Mouse (Mus musculus) CH12.LX (cell line): ENCODE data around the gene Gm5622.
"Not testable (repeated sequence)": the region's sequence is repeated elsewhere in the genome, so short reads cannot be mapped to it uniquely, and the experiment has no call there.

ENCODE experiments used
- CHD1 ChIP-seq: IDR thresholded peaks from 2 replicates; pipeline ENCODE4 v1.6.1; 2012; ENCODE audit warnings: low read depth, low read length, improper control_type of control experiment, inconsistent platforms
- CHD2 ChIP-seq: IDR thresholded peaks from 2 replicates; pipeline ENCODE4 v1.6.1; 2011; ENCODE audit warnings: low read length, improper control_type of control experiment
- CTCF ChIP-seq, 2 experiments: IDR thresholded peaks in 1 of 2; conservative IDR thresholded peaks in 1 of 2; 2 replicates each; pipeline ENCODE4 v1.5.1; 2011 to 2012; ENCODE audit warnings: low read depth in 2 of 2, low read length in 2 of 2, improper control_type of control experiment in 1 of 2, inconsistent platforms in 1 of 2, mild to moderate bottlenecking in 1 of 2, moderate library complexity in 1 of 2
- E2F4 ChIP-seq: IDR thresholded peaks from 2 replicates; pipeline ENCODE4 v1.6.1; 2011; ENCODE audit warnings: low read depth, low read length, improper control_type of control experiment; ENCODE audit not compliant: insufficient replicate concordance
- EP300 ChIP-seq: IDR thresholded peaks from 2 replicates; pipeline ENCODE4 v1.6.1; 2011; ENCODE audit warnings: low read length, improper control_type of control experiment
- ETS1 ChIP-seq: conservative IDR thresholded peaks from 2 replicates; pipeline ENCODE4 v1.6.1; 2012; ENCODE audit warnings: low read depth, mild to moderate bottlenecking, inconsistent platforms, low read length, improper control_type of control experiment, moderate library complexity
- MAX ChIP-seq: IDR thresholded peaks from 2 replicates; pipeline ENCODE4 v1.6.1; 2011; ENCODE audit warnings: low read length, improper control_type of control experiment
- POLR2A ChIP-seq: IDR thresholded peaks from 2 replicates; pipeline ENCODE4 v1.6.1; 2011; ENCODE audit warnings: low read depth, mild to moderate bottlenecking, improper control_type of control experiment, low read length
- POLR2AphosphoS2 ChIP-seq: IDR thresholded peaks from 2 replicates; pipeline ENCODE4 v1.6.1; 2011; ENCODE audit warnings: low read depth, low read length, improper control_type of control experiment
- SIN3A ChIP-seq: IDR thresholded peaks from 2 replicates; pipeline ENCODE4 v1.6.1; 2012; ENCODE audit warnings: low read length, improper control_type of control experiment, inconsistent platforms
- USF2 ChIP-seq: conservative IDR thresholded peaks from 2 replicates; pipeline ENCODE4 v1.6.1; 2011; ENCODE audit warnings: low read depth, low read length, improper control_type of control experiment
- ZKSCAN1 ChIP-seq: IDR thresholded peaks from 2 replicates; pipeline ENCODE4 v1.6.1; 2012; ENCODE audit warnings: low read depth, inconsistent platforms, low read length, improper control_type of control experiment, borderline replicate concordance

DNA sequence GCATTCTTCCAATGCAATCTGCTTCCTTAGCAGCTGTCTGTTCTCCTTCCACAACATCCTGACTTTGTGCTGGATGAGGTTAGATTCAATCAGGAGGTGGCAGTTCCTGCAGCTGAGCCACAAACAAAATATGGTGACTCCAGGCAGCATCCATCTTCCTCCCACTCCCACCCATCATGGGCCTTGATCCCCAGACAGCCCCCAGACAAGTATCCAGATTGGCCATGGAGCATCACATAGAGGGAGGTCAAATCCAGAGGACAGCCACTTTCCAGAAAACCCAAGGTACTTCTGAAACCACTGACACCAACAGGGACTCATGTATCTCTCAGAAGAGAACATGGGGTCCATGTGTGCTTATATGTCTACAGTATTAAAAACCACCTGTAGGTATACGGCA, 79.8 kb downstream of the Gm5622 start:
- not testable (repeated sequence) for TF ChIP-seq ZKSCAN1; EP300; CTCF (conservative IDR thresholded peaks at IDR 0.05 in 1 of 2, IDR thresholded peaks at IDR 0.05 in 1 of 2; ENCODE audit: low read depth in 2 of 2, low read length in 2 of 2); SIN3A; CHD2; POLR2A; USF2; ETS1; CHD1; E2F4; POLR2AphosphoS2; MAX
